Mouse (Mus musculus) 3134 (cell line): Measurements from ENCODE around the gene Ift57.

ENCODE experiments used
- DNase-seq: peaks from one replicate; pipeline ENCODE4 v3.0.0-alpha.2; 2011; ENCODE audit warnings: low spot score; ENCODE audit not compliant: insufficient read length; ENCODE audit errors: extremely low read depth

The Ift57 gene

DNA sequence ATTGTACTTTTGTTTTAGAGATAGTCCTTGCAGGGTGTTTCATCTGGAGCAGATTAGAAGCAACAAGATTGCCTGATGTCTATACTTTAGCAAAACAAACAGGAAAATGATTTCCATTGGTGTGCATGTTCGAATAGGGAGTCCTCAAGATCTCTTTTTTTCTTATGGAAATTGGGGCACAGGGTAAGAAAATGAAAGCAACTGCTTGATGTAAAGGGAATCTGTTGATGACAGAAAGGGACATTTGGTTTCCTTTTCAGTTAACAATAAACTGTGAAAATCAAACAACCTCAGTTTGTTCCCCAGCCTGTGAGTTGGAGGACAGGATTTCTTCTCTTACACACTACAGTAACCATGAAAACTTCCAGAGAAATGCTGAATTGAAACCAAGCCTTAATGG lies 53.9 kb downstream of the Ift57 start:
- DNase-seq: no peak

DNA sequence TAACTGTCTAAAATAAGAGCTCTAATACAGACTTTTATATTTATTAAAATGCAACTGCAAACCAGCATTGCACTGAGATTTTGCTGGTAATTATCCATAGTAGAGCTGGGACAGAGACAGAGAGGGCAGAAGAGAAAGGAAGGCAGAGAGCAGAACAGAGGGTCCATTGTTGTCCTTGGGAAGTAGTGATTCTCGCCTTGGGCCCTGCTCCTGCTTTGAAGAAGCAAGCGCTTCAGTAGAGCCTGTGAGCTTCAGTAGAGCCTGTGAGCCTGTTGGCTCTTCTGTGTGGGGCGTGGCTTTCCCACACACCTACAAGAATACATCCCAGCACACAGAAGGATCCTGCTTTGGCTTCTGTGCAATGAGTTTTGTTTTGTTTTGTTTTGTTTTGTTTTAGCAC lies 54.3 kb downstream of the Ift57 start:
- DNase-seq: no peak

DNA sequence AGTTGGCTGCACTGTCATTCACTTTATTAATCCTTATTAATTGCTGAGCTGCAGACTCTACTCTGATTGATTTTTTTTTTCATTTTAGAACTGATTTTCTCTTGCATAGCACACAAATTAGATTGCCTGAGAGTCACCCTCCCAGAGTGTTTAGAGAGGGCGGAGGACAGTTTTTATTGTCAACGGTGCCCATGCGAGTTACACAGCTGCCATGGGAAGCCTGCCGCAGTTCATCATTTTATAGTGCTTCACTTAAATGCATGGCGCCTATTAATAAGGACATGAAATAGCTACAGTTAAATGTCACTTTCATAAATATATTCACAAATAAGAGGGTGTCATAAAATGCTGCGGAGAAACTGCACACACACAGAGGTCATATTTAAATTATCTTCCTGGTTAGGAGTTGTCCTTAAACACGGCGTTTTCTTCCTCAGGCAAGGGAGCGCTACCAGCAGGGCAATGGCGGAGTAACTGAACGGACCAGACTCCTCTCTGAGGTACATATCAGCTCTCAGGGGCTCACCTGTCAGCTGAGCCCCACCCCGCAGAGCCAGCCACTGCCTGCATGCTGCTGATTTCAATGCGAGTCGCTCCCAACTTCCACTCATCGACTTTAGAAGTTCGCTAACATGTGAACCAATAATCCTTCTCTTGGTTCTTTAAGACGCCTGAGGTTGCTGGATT lies 61.6 kb downstream of the Ift57 start:
- no peak for DNase-seq

DNA sequence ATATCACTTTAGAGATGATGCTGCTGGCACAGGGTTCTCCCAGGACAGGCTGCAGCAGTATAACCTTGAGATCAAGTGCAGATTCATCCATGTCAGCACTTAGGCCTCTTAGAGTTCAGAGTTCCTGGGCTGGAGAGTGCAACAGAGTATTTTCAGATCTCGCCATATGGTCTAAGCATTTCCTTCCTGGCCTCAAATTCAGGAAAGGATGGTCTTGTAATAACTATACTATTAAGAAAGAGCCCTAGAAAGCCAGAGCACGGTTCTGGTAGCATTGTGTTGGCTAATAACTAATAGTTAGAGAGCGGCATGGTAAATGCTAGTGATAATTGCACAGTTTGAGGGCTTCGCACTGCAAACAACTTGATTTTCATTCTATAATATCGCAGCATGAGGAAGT lies 62.9 kb downstream of the Ift57 start:
- no peak for DNase-seq

DNA sequence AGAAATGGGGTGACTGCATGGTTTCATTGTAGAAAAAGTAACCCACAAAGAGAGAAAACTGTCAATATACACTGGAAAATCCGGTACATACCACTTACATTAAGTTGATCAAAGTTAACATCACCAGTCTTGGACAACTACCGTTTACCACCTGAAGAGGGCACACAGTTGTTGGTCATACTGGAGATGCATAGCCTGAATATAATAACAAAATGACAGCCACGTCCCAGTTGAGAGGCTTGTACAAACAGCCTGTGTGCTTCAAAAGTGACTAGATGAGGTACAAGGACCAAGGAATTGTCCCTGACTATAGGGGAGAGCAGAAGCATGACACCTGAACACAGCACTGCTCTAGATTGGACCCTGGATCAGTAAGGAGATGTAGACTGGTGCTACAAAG lies 67.3 kb downstream of the Ift57 start:
- DNase-seq: no peak

DNA sequence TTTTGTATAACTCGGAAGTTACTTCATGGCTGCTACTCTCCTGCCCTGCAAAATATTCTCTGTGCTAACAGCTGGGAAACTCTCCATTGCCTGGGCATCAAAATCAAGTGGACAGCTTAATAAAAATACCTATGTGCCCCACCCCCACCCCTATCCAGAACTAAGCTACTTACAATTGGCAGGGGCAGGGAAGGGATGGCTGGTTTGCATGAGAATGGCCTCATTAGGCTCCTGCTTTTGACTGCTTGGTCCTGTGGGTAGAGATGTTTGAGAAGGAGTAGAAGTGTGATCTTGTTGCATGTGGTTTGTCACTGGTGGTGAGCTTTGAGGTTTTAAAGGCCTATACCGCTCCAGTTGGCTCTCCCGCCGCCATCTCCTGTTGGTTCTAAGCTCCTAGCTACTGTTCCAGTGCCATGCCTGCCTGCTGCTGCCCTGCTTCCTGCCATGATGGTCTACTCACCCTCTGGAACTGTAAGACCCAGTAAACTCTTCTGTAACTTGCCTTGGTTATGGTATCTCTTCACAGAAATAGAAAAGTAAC lies 69.5 kb downstream of the Ift57 start:
- DNase-seq: no peak

DNA sequence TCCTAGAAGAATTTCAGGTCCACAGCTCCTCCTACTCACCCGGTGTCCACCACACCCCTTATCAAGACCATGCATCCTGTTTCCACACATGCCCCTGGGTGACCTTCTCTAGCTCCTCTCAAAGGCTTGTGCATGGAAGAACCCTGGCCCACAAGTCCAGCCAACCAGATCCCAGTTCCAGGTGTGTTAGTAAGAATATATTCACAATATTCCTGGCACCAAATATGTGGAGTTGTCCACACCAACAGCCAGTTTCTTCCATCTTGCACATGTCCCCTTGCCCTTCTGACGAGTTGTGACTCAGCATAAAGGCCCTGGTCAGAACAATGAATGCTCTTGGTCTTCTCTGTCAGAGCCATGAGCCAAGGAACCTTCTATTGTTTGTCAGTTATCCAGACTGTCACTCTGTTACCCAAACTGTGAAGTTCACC lies 70.8 kb downstream of the Ift57 start:
- no peak for DNase-seq

DNA sequence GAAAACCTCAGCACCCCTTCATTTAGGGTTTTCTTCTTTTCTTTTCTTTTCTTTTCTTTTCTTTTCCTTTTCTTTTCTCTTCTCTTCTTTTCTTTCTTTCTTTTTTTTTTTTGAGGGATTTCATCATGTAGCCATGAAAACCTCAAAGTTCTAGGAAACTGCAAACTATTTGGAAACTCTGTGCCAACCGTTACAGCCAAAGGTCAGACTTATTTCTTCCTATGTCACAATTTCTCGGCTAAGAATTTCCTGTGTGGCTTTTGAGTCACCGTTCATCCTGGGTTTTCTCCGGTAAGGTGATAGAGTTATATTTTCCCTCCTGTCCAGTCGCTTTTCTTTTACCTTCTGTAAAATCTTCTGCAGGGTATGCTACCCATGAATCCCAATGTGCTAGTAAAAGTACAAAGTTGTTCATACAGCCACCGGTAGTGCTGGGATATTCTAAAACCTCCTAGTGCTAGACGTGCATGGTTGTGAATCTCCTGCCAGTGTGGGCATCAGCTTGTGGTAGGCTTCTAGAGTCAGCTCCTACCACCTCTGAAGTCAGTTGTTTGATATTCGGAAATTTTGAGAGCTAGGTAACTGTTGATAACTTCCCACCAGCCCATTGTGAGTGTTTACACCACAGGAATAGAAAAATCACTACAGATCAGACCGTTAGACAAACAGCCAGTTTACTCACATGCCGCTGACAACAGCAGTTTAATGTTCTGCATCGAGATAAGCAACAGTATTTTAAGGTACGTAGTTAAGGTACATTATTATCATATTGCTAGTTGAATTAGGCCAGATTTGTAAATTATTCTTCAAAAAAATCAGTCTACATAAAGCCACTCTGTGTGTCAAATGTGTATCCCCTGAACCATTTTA lies 71.5 kb downstream of the Ift57 start:
- DNase-seq: no peak

DNA sequence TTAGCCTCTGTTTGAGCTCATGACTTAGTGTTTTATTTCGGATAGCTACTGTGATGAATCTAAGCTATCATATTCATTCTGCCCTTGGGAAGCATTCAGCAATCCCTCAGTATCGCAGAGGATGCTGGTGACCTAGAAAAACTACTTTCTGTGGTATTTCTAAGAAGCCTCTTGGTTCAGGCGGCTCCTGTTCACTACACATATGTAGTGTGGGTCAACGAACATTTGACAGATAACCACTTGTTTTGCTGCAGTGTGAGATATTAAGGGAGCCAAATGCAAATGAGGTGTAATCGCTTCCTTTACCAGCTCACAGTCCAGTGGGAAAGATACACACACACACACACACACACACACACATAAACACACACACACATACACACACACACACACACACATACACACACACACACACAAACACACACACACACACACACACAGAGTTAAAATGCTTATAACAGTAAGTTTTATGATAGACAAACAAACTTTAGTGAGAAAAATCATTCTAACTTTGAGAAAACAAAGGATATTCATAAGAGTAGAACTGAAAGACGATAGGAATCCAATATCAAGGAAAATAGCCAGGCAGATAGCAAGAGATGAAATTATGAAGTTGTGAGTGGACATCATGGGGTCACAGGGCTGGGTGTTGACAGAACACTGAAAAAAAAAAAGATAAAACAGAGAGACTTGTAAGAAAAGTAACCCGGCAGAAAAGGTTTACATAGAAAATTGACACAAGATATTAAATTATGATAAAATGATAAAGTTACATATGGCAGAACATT lies 72.8 kb downstream of the Ift57 start:
- DNase-seq: no peak

DNA sequence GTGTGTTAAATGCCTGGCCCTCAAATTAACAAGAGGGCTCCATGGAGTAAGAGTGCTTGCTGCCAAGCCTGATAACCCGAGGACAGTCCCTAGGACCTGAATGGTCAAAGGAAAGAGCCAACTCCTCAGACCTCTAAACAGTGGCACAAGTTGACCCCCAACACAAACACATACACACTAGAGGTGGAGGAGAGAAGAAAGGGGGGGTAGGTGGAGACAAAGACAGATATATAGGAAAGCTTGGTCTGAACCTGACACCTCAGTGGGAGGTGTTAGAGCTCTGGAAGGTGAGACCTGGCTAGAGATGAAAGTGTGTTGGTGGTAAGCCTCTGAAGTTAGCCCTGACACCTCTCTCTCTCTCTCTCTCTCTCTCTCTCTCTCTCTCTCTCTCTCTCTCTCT lies 73.5 kb downstream of the Ift57 start:
- DNase-seq: no peak

DNA sequence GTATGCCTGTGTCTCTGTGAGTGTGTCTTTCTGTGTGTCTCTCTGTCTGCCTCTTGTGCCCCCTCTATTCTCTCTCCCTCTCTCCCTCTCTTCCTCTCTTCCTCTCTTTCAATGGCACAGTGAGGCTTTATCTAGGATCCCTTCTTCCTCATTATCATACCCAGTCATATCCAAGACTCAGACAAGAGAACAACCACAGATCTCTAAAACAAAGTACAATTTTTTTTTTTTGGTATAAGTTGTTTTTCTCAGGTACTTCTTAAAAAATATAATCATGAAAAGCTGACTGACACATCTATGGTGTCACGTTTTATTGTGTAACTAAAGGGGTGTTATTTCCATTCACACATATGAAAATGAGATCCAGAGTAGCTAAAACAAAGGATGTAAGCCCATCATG lies 74.0 kb downstream of the Ift57 start:
- no peak for DNase-seq

DNA sequence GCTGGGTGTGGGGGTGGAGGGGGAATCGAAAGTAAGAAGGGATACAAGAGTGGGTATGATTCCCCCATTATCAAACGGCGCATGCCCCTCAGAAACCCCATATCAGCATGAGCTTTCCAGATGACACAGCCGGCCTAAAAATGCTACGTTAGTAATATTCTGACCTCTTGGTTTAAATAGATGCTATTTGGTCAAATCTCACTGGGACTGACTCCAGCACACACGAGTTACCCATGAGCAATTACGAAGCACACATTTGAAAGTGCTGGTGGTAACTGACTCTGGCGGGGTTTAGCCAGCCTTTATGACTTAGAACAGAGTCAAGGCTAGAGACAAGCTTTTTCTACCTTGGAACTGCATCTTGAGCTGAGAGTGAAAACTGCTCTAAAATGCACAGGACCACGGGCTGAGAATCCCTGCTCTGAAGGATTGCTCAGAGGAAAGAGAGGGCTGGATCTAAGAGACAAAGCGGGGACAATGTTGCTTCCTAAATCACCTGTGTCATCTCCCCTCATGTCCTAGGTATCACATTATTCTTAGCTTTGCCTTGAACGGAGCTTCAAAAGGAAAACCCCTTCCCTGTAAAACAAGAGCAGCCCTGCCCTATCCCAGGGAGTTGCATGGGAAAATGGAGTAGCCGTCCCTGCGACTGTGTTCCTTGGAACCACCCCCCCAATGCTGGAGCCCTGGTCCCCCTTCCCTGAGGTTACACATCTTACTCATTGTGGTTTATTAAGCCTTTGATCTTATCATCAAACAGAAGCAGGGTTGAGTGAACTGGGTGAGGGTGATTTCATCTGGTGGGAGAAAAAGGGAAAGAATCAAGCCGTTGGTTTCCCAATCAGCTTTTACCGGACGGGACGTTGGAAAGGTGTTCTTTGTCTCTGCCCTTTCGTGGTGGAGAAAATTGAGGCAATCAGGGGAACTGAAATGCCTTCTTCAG lies 75.3 kb downstream of the Ift57 start:
- no peak for DNase-seq

DNA sequence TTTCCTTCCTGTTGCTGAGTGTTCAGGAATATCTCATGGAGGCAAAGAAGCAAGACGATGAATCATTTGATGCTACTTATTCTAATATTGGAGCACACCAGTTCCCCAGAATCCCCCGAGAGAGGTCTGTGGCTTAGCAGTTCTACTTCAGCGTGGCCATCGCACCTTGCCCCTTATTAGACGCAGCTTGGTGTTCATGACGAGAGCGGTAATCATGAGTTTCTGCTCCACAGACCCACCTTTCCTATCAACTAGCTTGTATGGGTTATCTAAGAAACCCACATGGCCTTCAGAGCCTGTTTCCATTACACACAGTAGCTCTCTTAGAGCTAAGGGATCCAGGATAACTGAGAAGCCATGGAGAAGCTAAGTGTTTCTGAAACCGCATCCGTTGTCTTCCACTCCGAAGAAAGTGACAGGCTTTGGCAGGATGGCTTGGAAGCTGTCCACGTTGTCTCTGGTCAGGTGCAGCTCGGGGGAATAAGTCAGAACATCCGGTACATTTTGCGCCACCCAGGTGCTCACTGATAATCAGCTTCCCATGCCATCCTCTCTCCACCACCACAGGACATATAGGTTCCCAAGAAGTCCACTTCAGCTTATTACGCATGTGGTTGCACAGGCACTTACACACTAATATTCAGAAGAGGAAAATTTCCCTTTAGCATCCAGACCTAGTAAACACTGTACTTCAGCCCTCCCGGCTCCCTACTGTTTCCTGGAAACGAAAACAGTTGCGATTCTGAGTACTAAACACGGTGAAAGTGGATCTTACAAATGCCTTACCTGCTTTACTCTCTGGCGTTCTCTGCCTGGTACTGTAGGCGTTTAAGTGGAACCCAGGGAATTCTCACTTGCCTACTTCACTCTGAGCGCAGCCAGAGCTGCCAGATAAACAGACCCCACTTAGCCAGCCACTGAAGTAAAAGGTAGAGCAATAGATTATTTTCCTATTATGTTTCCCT lies 76.3 kb downstream of the Ift57 start:
- DNase-seq: no peak

DNA sequence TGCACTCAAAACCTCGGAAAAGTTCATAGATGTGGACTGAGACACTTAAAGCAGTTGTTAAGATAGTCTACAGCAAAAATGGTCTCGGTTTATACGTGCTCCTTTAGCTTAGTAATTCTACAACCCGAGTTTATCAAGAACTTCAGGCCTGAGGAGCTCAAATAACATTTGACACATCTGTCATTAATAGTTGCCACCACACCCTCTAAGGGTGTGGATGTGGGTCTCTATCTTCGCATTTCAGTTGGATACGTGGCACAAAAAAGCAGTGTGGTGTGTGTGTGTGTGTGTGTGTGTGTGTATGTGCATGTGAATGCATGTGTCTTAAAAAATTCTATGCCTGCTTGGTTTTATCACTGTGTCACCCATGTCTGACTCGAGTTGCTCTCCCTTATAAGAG lies 77.9 kb downstream of the Ift57 start:
- DNase-seq: no peak

DNA sequence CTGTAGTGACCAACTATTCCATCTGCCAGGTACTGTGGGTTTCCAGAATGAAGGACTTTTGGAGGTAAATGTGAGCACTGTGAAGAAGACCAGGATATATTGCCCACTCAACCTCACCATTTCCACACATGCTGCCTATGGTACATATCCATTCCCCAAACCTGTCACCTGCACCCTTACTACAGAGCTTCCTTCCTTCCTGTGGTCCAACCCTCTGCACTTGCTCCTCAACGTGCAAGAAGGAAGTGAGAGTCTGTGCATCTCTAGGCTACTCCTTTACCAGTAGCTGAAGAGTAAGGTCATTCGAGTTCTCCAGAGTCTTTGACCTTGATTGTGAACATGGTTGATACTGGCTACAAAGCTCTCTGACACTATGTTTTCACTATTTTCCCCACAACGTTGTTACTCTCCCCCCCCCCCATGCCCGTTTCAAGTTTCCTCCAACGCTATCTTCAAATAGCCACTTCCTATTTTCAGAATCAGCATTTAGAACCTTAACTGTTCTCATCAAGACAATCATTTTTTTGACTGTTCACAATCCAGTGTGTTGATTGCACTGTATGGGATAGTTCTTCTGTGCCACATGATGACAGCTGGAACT lies 82.6 kb downstream of the Ift57 start:
- no peak for DNase-seq

DNA sequence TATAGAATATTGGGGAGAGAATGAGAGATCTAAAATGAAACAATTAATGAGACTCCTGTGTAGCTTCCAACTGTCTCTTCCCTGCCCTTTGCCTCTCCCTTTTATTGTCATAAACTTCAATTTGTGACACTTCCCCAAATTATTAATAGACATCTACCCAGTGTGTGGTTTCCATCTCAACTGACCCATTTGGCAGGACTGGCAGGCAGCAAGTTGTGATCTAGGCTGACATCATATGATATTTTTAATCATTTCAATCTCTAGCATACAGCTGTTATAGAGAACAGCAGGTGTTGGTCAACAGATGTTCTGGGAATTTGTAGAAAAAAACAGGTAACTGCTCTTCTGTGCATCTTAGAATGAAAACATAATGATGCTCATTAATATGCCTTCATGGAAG lies 84.3 kb downstream of the Ift57 start:
- DNase-seq: no peak

DNA sequence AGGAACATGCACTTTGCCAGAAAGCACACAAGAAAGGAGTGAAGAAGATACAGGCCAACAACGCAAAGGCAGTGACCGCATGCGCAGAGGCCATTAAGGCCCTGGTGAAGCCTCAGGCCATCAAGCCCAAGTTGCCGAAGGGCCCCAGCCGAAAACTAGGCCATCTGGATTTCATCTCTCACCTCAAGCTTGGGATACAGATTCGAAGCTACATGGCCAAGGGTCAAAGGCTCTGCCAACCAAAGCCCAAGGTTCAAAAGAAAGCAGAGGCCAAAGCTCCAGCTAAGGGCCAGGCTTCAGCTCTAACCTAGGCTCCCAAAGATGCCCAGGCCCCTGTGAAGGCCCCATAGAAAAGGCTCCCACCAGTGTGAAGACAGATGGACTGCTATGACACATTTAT lies 87.1 kb downstream of the Ift57 start:
- DNase-seq: no peak

DNA sequence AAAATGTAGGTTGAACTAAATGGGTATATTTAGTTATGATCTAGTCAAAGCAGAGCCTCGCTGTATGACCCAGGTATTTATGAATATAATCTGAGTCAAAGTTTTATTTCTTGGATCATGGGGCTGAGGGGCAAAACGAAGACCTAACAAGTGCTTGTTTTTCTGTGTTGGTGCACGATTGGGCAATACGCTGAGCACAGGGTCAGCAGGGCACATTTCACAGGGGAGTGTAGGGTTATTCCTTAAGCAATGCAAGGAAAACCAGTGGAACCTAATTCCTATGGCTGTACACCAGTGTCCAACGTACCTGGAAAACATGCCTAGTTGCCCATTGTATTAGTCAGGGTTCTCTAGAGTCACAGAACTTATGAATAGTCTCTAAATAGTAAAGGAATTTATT lies 88.7 kb downstream of the Ift57 start:
- no peak for DNase-seq
